17 mouse cellular contexts compared by ENCODE assay signal in genomic region chr6:66347356-66347755, GRCm38 (mm10).
DNase-seq lines count a peak whose midpoint lies in the region; ATAC-seq and TF ChIP-seq lines count a peak whose summit lies in the region.
"Had no signal": no experiment of that assay in that cellular context is flagged by ENCODE, and none has a peak within 500 bp of the region (broad histone marks: within the 10 kb centered on the region; RNA-seq: fewer than 3 reads in every experiment).

No protein-coding gene starts in this region.

- no peak overlapping the region for H3K4me2 ChIP-seq in liver, embryonic 13.5 days
- no peak overlapping the region for H3K4me2 ChIP-seq in midbrain, embryonic 16.5 days (ENCODE audit: low read length)
- no peak overlapping the region for H3K4me2 ChIP-seq in midbrain, embryonic 15.5 days
- H3K4me2 ChIP-seq: hindbrain, embryonic 15.5 days had no signal

- peak overlapping the region; percentile 29; the same call in 1 of the 2 replicates for H3K4me3 ChIP-seq in G1E (ENCODE audit: low read depth, low read length)
- H3K4me3 ChIP-seq in liver, embryonic 13.5 days (replicated peaks), result no peak overlapping the region
- no peak overlapping the region for H3K4me3 ChIP-seq in midbrain, embryonic 16.5 days (ENCODE audit: low read depth, low read length)
- H3K4me3 ChIP-seq in midbrain, embryonic 15.5 days, result no peak overlapping the region
- H3K4me3 ChIP-seq: hindbrain, embryonic 15.5 days; limb, embryonic 10.5 days had no signal

- H3K9ac ChIP-seq in liver, embryonic 13.5 days, result no peak overlapping the region
- no peak overlapping the region for H3K9ac ChIP-seq in midbrain, embryonic 16.5 days (ENCODE audit: low read depth, low read length)
- H3K9ac ChIP-seq in midbrain, embryonic 15.5 days, result no peak overlapping the region
- H3K9ac ChIP-seq: hindbrain, embryonic 15.5 days had no signal

- H3K36me3 ChIP-seq in G1E (replicated peaks), result no peaks in the 10 kb centered on the region
- no peaks in the 10 kb centered on the region for H3K36me3 ChIP-seq in liver, embryonic 13.5 days
- no peaks in the 10 kb centered on the region for H3K36me3 ChIP-seq in midbrain, embryonic 16.5 days (ENCODE audit: control insufficient read depth, insufficient read depth, low read length)
- H3K36me3 ChIP-seq in midbrain, embryonic 15.5 days (replicated peaks), result no peaks in the 10 kb centered on the region
- H3K36me3 ChIP-seq: hindbrain, embryonic 15.5 days; limb, embryonic 10.5 days had no signal

- 26% methylated on average over 2 of the region's 2 CpGs for WGBS in liver, embryonic 13.5 days (ENCODE audit: insufficient replicate concordance)
- 96% methylated on average over 2 of the region's 2 CpGs for WGBS in midbrain, embryonic 16.5 days
- 96% methylated on average over 2 of the region's 2 CpGs for WGBS in midbrain, embryonic 15.5 days

- no peaks in the 10 kb centered on the region for H3K9me3 ChIP-seq in G1E (replicated peaks)
- H3K9me3 ChIP-seq in liver, embryonic 13.5 days (replicated peaks), result no peaks in the 10 kb centered on the region
- H3K9me3 ChIP-seq in midbrain, embryonic 16.5 days (replicated peaks; ENCODE audit: control insufficient read depth, low read length, poor library complexity, severe bottlenecking), result no peaks in the 10 kb centered on the region
- H3K9me3 ChIP-seq in midbrain, embryonic 15.5 days, result no peaks in the 10 kb centered on the region
- H3K9me3 ChIP-seq: hindbrain, embryonic 15.5 days; limb, embryonic 10.5 days had no signal

- H3K27me3 ChIP-seq in G1E (ENCODE audit: insufficient read depth, low read length), result no peaks in the 10 kb centered on the region
- no peaks in the 10 kb centered on the region for H3K27me3 ChIP-seq in liver, embryonic 13.5 days
- H3K27me3 ChIP-seq in midbrain, embryonic 16.5 days (ENCODE audit: control insufficient read depth, insufficient read depth, low read depth, low read length), result no peaks in the 10 kb centered on the region
- H3K27me3 ChIP-seq in midbrain, embryonic 15.5 days (replicated peaks), result no peaks in the 10 kb centered on the region
- H3K27me3 ChIP-seq: hindbrain, embryonic 15.5 days had no signal

- peak; percentile 91 for ATAC-seq in G1E (ENCODE audit: extremely low read depth, insufficient number of reproducible peaks, low FRiP score, poor library complexity, severe bottlenecking)
- ATAC-seq in common myeloid progenitor, adult 5-6 weeks (replicated peaks; ENCODE audit: low read depth, poor library complexity, severe bottlenecking), result peak; percentile 93
- peak; percentile 65 for ATAC-seq in liver, embryonic 13.5 days (ENCODE audit: low read depth)
- peak; percentile 96 for ATAC-seq in megakaryocyte-erythroid progenitor cell, adult 5-6 weeks (replicated peaks; ENCODE audit: low FRiP score, low TSS enrichment, poor library complexity, severe bottlenecking)
- no peak for ATAC-seq in midbrain, embryonic 16.5 days
- ATAC-seq in midbrain, embryonic 15.5 days (replicated peaks), result no peak

- no peak overlapping the region for H3K27ac ChIP-seq in liver, embryonic 13.5 days
- H3K27ac ChIP-seq in midbrain, embryonic 16.5 days (ENCODE audit: low read length), result no peak overlapping the region
- no peak overlapping the region for H3K27ac ChIP-seq in midbrain, embryonic 15.5 days
- H3K27ac ChIP-seq: hindbrain, embryonic 15.5 days; limb, embryonic 10.5 days had no signal

- peak; percentile 28 for DNase-seq in G1E (ENCODE audit: low spot score)
- peak; percentile 1 for DNase-seq in liver, embryonic 13.5 days
- no peak for DNase-seq in layer of hippocampus, postnatal 14 days (ENCODE audit: low spot score in 2 of 2)
- DNase-seq: adrenal gland, adult 8-10 months; cerebellum, adult 2 months; gastrocnemius, postnatal 10 days; kidney, adult 11 months; kidney, postnatal 10 days; lung, adult 2 months; lung, postnatal 4 days; midbrain, embryonic 14.5 days had no signal

- TF ChIP-seq CTCF in G1E (IDR thresholded peaks at IDR 0.05; ENCODE audit: low read depth, low read length), result no peak

- peaks cover 55% of the 10 kb centered on the region for H3K4me1 ChIP-seq in G1E (ENCODE audit: insufficient read depth, low read depth, low read length)
- H3K4me1 ChIP-seq in liver, embryonic 13.5 days (replicated peaks), result peaks cover 11% of the 10 kb centered on the region
- no peaks in the 10 kb centered on the region for H3K4me1 ChIP-seq in midbrain, embryonic 16.5 days (ENCODE audit: control insufficient read depth, insufficient read depth, low read length)
- H3K4me1 ChIP-seq in midbrain, embryonic 15.5 days, result no peaks in the 10 kb centered on the region
- H3K4me1 ChIP-seq: hindbrain, embryonic 15.5 days; limb, embryonic 10.5 days had no signal

Comparison
In these comparisons a context has a peak if more than half of its experiments do, and no peak if none do; other contexts are left out.
1. ATAC-seq: peak in G1E (single experiment), common myeloid progenitor, adult 5-6 weeks (single experiment), liver, embryonic 13.5 days (single experiment) and megakaryocyte-erythroid progenitor cell, adult 5-6 weeks (single experiment); none in midbrain, embryonic 16.5 days (single experiment) and midbrain, embryonic 15.5 days (single experiment).
2. DNase-seq: peak in G1E (single experiment) and liver, embryonic 13.5 days (single experiment); none in layer of hippocampus, postnatal 14 days (0 of 2).